Mouse (Mus musculus) thymus, adult 2 months (tissue): Measurements from ENCODE around the gene Zfp687. TPM values are rescaled to one million over a fixed set of nuclear protein-coding genes. Genes with fewer than 3 reads are reported as not detected.

Source experiments
- DNase-seq: peaks from one replicate; pipeline ENCODE4 v3.0.0; 2021
- H3K27ac ChIP-seq: fragments of 200-500 bp; 2 replicates; pipeline ENCODE4 v1.5.1; 2012; ENCODE audit warnings: low read length, control low read depth; ENCODE audit not compliant: control insufficient read depth, insufficient read depth
- H3K27me3 ChIP-seq: fragments of 200-500 bp; 2 replicates; pipeline ENCODE4 v1.6.1; 2012; ENCODE audit warnings: mild to moderate bottlenecking, low read length, moderate library complexity, mixed read lengths; ENCODE audit not compliant: control insufficient read depth, insufficient read depth
- H3K36me3 ChIP-seq: fragments of 200-500 bp; 2 replicates; pipeline ENCODE4 v1.6.1; 2012; ENCODE audit warnings: mild to moderate bottlenecking, low read length, moderate library complexity; ENCODE audit not compliant: control insufficient read depth, insufficient read depth
- H3K4me1 ChIP-seq: fragments of 200-500 bp; replicated peaks from 2 replicates; pipeline ENCODE4 v1.6.1; 2012; ENCODE audit warnings: low read length; ENCODE audit not compliant: control insufficient read depth, insufficient read depth
- H3K4me3 ChIP-seq: fragments of 200-500 bp; 2 replicates; pipeline ENCODE4 v1.5.1; 2012; ENCODE audit warnings: mild to moderate bottlenecking, low read length, control low read depth, moderate library complexity; ENCODE audit not compliant: control insufficient read depth, insufficient read depth
- CTCF ChIP-seq: fragments of 200-500 bp; IDR thresholded peaks from 2 replicates; pipeline ENCODE4 v1.5.1; 2012; ENCODE audit warnings: mild to moderate bottlenecking, control low read depth, low read length, moderate library complexity, borderline replicate concordance; ENCODE audit not compliant: control insufficient read depth, poor library complexity, insufficient read depth; ENCODE audit errors: extremely low read depth
- POLR2A ChIP-seq: fragments of 200-500 bp; IDR thresholded peaks from 2 replicates; pipeline ENCODE4 v1.6.1; 2012; ENCODE audit warnings: mild to moderate bottlenecking, low read length, control low read depth, moderate library complexity; ENCODE audit not compliant: control insufficient read depth, poor library complexity, insufficient read depth; ENCODE audit errors: extremely low read depth
- WGBS: fragments of 180-500 bp; shearing (Covaris S2); methylation state at CpG from one replicate; pipeline ENCODE4 v1.1.7; 2018; 5-methylcytosine and 5-hydroxymethylcytosine counted together
- polyA plus RNA-seq: library from polyadenylated mRNA; depleted of rRNA; stranded (reverse); fragments of >200 nt; gene quantifications from 2 replicates; pipeline ENCODE4 v1.2.3, GENCODE M21; 2012

Zfp687 gene
- polyA plus RNA-seq, 1 experiment, result 57.1 TPM

DNA sequence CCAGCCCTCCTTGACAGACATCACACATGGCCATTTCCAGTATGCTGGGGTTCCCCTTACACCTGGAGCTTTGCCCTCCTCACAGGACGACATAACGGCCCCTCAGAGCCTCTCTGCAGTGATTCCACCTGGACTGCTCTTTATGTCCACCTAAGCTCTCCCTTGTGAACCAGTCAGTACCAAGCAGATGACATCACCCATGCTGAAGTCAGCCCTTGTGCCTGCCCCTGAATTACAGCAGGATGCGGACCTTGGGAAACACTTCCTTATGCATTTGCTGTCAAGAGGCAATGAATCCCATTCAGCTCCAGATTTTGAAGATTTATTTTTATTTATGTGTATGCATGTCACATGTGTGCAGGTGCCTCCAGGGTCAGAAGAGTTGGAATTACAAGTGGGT, 32.7 kb upstream of the Zfp687 start:
- WGBS, result 72% methylated on average over 3 of the region's 3 CpGs
- TF ChIP-seq POLR2A (no peak), CTCF (no peak)
- H3K4me1 ChIP-seq, result peaks cover 5% of the 10 kb centered on the region
- no peak overlapping the region for H3K4me3 ChIP-seq
- DNase-seq, result no peak
- no peaks in the 10 kb centered on the region for H3K36me3 ChIP-seq
- H3K27ac ChIP-seq, result no peak overlapping the region
- H3K27me3 ChIP-seq, result no peaks in the 10 kb centered on the region

DNA sequence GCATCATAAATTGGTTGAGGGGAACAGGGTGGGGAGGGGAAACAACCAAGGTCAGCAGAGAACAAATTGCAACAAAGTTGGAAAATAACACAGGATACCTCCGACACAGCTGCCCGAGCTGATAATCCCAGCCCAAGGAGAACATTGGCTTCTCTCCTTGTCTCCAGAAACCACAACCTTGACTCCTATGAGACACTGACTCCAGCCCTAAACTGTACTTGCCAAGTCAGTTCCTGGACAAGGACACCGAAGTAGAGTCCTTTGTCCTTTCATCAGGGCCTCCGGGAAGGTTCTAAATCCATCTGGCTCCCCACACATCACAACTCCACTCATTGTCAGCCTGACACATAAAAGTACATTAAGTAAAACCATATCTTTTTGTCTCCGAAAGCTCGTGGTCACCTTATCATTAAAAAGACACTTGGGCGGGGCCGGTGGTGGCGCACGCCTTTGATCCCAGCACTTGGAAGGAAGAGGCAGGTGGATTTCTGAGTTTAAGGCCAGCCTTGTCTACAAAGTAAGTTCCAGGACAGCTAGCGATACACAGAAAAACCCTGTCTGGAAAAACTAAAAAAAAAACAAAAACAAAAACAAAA, 31.3 kb upstream of the Zfp687 start:
- TF ChIP-seq POLR2A (no peak), CTCF (no peak)
- 88% methylated on average over 11 of the region's 11 CpGs for WGBS
- no peaks in the 10 kb centered on the region for H3K27me3 ChIP-seq
- DNase-seq, result no peak
- no peak overlapping the region for H3K4me3 ChIP-seq
- no peak overlapping the region for H3K27ac ChIP-seq
- H3K4me1 ChIP-seq, result peaks cover 5% of the 10 kb centered on the region
- no peaks in the 10 kb centered on the region for H3K36me3 ChIP-seq

GRCm38 (mm10) chr3:95043251-95043650, 28.0 kb upstream of the Zfp687 start:
- no peak for DNase-seq
- H3K36me3 ChIP-seq, result no peaks in the 10 kb centered on the region; the same call in 1 of the 2 replicates
- WGBS, result 71% methylated on average over 6 of the region's 6 CpGs
- H3K4me1 ChIP-seq, result peaks cover 7% of the 10 kb centered on the region
- H3K27ac ChIP-seq, result peak overlapping the region; percentile 83
- H3K27me3 ChIP-seq, result no peaks in the 10 kb centered on the region
- no peak overlapping the region for H3K4me3 ChIP-seq
- TF ChIP-seq POLR2A (no peak), CTCF (no peak)

GRCm38 (mm10) chr3:95042838-95043229, 27.6 kb upstream of the Zfp687 start:
- no peak for DNase-seq
- TF ChIP-seq POLR2A (no peak), CTCF (no peak)
- H3K36me3 ChIP-seq, result no peaks in the 10 kb centered on the region; the same call in 1 of the 2 replicates
- no peaks in the 10 kb centered on the region for H3K27me3 ChIP-seq
- H3K27ac ChIP-seq, result peak overlapping the region; percentile 86
- peaks cover 7% of the 10 kb centered on the region for H3K4me1 ChIP-seq
- WGBS, result 3% methylated on average over 7 of the region's 7 CpGs
- H3K4me3 ChIP-seq, result no peak overlapping the region

DNA sequence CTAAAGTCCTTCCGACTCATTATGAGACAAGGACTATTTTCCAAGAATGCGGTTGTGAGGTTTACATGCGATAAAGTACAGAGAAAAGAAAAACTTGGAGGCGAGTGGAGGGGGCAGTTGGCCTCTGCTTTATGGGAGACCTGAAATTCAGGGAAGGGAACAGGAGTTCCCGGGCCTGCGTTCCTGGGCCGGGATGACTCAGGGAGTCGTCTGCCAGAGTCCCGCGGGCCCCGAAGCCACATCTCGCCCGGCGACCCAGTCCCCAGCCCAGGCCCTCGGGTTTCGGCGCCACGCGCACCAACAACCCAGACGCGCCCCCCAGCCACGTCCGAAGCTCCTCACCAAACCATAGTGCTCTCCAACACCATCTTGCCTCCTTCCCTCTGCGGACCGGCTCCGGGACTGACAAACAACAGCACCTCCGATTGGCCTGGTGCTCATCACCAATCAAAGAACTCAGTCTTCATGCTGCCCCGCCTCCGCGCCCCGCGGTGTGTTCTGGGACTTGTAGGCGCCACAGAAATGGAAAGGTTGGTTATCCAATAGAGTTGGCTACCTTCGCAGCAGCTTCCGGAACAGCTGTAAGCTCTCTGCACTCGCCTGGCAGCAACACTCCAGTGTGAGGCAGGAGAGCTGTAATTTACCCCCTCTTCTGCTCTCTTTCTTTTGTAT, 27.1 kb upstream of the Zfp687 start, which contains the start of gene Psmd4:
Gene Psmd4, minus strand, starts transcription at position 449 of the 672 bp plus-strand sequence.
- H3K27ac ChIP-seq, result peak within 1 kb of the TSS; percentile 86
- under 1% methylated on average over 36 of the region's 36 CpGs for WGBS
- TF ChIP-seq CTCF, result 0 out of 2 replicates have a peak, but pooled peaks have one; percentile 38
- peak; percentile 83 for TF ChIP-seq POLR2A
- peaks cover 7% of the 10 kb centered on the region for H3K4me1 ChIP-seq
- H3K36me3 ChIP-seq, result no peaks in the 10 kb centered on the region; the same call in 1 of the 2 replicates
- H3K4me3 ChIP-seq, result peak within 1 kb of the TSS; percentile 68
- H3K27me3 ChIP-seq, result no peaks in the 10 kb centered on the region
- peak; percentile 99 for DNase-seq

DNA sequence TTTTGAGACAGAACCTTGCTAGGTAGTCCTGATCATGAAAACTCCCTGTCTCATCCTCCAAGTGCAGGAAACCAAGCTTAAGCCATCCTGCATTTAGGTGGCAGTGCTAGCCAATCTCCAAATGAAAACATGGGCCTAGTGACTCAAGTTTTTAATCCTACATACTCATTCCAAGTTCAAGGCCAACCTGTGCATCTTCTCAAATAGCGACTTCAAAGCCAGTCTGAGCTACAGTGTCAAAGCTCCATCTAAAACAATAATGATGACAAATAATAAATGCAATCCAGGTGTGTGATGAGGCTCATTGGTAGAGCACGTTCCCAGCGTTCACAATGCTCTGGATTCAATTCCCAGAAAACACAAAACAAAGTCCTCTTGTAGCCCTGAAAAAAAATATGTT, 26.4 kb upstream of the Zfp687 start:
- H3K27ac ChIP-seq, result no peak overlapping the region
- 22% methylated on average over 3 of the region's 3 CpGs for WGBS

More for the DNA sequence above, 26.4 kb upstream of the Zfp687 start:
- Histone ChIP-seq H3K36me3 (peaks cover 1% of the 10 kb centered on the region), H3K4me3 (no peak overlapping the region), H3K27me3 (no peaks in the 10 kb centered on the region), H3K4me1 (peaks cover 7% of the 10 kb centered on the region)
- TF ChIP-seq CTCF (no peak), POLR2A (no peak)
- DNase-seq, result no peak
